Mouse (Mus musculus) macrophage (primary cell): Measurements from ENCODE around the gene Lamtor5. TPM values are rescaled to one million over a fixed set of nuclear protein-coding genes. Genes with fewer than 3 reads are reported as not detected.

ENCODE experiments used
- H3K27ac ChIP-seq: fragments of 350-480 bp; formaldehyde crosslinking; 2 replicates; pipeline ENCODE4 v1.9.0; 2021
- H3K36me3 ChIP-seq: fragments of 350-480 bp; formaldehyde crosslinking; 2 replicates; pipeline ENCODE4 v1.9.0; 2021; ENCODE audit errors: inconsistent target
- H3K4me3 ChIP-seq: fragments of 350-480 bp; formaldehyde crosslinking; 2 replicates; pipeline ENCODE4 v1.9.0; 2021; ENCODE audit errors: inconsistent target
- H3K79me2 ChIP-seq: fragments of 350-480 bp; formaldehyde crosslinking; 2 replicates; pipeline ENCODE4 v1.9.0; 2021; ENCODE audit errors: inconsistent target
- WGBS: methylation state at CpG from one replicate; pipeline ENCODE4 v1.1.7; 2026; ENCODE audit warnings: inconsistent platforms; ENCODE audit not compliant: missing documents; 5-methylcytosine and 5-hydroxymethylcytosine counted together
- polyA plus RNA-seq: library from polyadenylated mRNA; stranded (reverse); fragments of 250-400 nt; gene quantifications from 3 replicates; pipeline ENCODE4 v1.2.4, GENCODE M21; 2018; ENCODE audit warnings: inconsistent platforms

Lamtor5 gene
- polyA plus RNA-seq, 1 experiment from 2014 or later, result 134 TPM

DNA sequence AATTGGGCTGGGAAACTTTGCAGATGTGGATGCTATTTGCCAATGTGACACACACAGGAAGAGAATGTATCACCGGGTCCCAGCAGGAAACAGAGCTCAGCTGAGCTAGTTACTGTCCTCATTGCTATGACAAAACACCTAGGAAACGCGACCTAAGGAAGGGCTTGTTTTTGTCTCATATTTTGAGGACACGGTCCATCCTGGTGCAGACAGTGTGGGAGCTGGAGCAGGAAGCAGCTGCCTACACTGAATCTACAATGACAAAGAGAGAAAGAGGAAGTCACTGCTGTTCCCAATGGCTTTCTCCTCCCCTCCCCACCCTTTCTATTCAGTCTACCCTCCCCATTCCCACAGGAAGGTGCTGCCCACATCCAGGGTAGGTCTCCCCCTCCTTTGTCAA, 26.6 kb upstream of the Lamtor5 start:
- no peak overlapping the region for H3K4me3 ChIP-seq
- no peaks in the 10 kb centered on the region for H3K79me2 ChIP-seq
- 0% methylated on average over 4 of the region's 4 CpGs for WGBS
- H3K27ac ChIP-seq, result no peak overlapping the region
- H3K36me3 ChIP-seq, result no peaks in the 10 kb centered on the region

DNA sequence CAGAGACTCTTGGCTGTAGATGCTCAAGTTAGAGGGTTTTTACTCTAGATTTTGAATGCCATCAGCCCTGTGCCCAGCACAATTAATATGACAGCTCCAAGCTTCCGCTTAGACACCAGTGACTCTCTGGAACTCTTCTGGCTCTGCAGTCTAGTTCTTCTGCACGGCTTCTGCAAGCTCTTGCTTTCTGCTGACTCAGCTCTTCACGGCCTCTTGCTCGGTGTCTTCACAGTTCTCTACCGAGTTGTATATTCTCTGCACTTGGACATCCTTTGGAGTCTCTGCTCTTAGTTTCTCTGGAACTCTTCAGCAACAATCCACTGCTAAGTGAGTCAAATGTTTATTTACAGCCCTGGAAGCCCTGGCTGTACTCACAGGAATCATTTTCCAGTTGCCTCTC, 24.7 kb upstream of the Lamtor5 start:
- H3K4me3 ChIP-seq, result no peak overlapping the region
- H3K36me3 ChIP-seq, result no peaks in the 10 kb centered on the region
- no peak overlapping the region for H3K27ac ChIP-seq
- WGBS, result 90% methylated on average over 4 of the region's 5 CpGs
- H3K79me2 ChIP-seq, result no peaks in the 10 kb centered on the region

DNA sequence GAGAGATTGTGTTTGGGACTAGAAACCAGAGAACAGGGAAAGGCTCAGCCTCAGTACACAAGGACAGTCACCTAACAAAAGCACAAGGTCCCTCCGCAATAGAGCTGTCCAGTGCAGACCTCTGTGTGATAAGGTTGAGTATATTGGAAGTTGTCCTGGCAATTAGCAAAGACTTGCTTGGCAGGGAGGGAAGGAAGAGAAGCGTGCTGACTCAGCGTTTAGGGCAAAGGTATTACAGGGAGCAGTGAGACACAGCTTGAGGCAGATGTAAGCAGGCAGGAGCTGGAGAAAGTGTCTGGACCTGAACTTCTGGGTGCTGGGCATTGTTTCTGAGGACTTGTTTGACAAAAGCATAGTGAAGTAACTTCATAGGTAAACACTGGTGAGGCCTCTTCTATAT, 22.7 kb upstream of the Lamtor5 start:
- no peaks in the 10 kb centered on the region for H3K36me3 ChIP-seq
- H3K27ac ChIP-seq, result no peak overlapping the region
- no peak overlapping the region for H3K4me3 ChIP-seq
- H3K79me2 ChIP-seq, result no peaks in the 10 kb centered on the region
- 89% methylated on average over 3 of the region's 3 CpGs for WGBS

DNA sequence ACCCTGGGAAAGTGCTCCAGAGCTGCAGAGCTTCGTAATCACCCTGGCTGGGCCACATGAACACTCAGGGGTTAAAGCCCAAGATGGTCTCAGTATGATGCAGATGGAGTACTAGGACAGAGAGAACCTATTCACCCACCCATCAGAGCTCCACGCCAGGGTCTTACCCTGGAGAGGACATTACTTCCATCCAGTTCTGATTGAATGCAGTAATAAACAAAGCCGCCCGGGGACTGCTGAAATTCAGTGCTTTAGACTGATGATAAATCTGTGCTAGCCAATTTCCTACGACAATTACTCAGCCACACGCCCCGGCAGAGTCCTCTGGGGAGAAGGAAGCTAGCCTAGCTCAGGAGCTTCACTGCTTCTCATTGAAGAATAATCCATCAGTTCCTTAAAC, 21.9 kb upstream of the Lamtor5 start:
- Histone ChIP-seq H3K27ac (no peak overlapping the region), H3K36me3 (no peaks in the 10 kb centered on the region), H3K79me2 (no peaks in the 10 kb centered on the region), H3K4me3 (no peak overlapping the region)
- WGBS, result 83% methylated on average over 7 of the region's 7 CpGs

DNA sequence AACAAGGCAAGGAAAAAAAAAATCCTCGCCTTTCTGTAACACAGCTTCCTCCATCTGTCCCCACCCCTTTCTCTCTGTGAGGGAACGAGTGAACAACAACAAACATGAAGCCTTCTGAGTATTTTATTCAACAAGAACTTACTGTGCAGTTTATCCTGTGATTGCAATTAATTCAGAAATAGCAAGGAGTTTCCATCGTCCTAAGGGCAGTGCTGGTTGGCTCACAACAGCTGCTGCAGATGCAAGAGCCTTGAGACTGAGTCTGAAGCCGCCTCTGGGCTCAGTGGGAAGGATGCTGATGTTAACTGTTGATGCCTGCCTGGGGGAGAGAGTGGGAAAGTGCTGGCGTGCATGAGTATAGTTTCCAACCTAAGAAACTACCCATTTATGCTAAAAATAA, 20.7 kb upstream of the Lamtor5 start:
- no peaks in the 10 kb centered on the region for H3K79me2 ChIP-seq
- WGBS, result 62% methylated on average over 5 of the region's 5 CpGs
- H3K4me3 ChIP-seq, result no peak overlapping the region
- no peaks in the 10 kb centered on the region for H3K36me3 ChIP-seq
- H3K27ac ChIP-seq, result no peak overlapping the region

DNA sequence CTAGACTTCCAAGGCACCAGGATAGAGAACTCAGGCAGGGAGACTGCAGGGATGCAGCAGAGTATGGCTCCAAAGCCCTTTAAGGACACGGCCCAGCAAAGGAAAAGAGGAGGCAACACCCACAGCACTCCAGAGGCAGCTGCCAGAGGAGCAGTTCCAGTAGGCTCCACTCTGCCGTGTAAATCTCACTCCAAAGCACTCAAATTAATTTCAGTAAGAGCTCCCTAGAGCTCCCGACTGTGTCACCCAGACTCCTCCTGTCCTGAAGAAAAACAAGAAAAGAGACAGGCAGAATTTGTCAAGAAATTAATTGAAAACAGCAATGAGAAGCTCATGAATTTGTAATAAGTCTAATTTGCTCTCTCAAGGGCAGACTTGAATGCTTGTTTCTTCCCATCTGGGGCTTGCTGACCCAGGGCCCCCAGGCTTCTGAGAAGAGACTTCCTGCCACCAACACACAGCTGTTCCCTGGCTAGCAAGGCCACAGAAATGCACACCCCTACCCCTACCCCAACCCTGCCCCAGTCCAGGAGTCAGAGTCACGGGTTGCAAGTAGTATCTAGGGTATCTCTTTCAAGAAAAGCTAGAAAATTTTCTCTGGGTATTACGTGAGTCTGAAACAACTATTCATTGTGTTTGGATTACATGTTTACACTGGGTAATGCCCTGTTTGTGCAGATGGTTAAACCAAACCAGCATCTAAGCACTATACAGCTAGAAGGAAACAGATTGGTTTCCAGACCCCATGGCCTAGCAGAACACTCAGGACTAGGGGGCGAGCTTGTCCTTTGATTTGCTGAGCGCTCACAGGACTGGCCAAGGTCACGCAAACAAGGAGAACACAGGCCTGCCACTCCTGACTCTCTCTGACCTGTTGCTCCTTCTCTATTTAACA, 17.5 kb upstream of the Lamtor5 start:
- 71% methylated on average over 8 of the region's 8 CpGs for WGBS
- H3K27ac ChIP-seq, result no peak overlapping the region
- H3K4me3 ChIP-seq, result no peak overlapping the region
- H3K36me3 ChIP-seq, result no peaks in the 10 kb centered on the region
- no peaks in the 10 kb centered on the region for H3K79me2 ChIP-seq

DNA sequence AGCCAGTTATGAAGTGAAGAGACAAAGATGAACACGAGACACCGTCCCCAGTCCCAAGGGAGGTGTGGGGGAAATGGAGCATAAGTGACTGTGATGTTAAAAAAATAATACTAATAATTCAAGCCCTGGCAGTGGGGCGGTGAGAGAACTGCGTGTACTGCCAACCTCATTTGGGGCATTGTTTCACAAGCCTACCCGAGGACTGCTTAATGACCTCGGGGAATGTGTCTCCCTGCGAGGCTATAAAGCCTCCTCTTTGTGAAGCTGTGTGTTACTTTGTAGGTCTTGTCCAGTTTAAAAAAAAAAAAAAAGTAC, 16.9 kb upstream of the Lamtor5 start:
- Histone ChIP-seq H3K36me3 (no peaks in the 10 kb centered on the region), H3K4me3 (no peak overlapping the region), H3K27ac (no peak overlapping the region), H3K79me2 (no peaks in the 10 kb centered on the region)
- WGBS, result 77% methylated on average over 7 of the region's 7 CpGs

DNA sequence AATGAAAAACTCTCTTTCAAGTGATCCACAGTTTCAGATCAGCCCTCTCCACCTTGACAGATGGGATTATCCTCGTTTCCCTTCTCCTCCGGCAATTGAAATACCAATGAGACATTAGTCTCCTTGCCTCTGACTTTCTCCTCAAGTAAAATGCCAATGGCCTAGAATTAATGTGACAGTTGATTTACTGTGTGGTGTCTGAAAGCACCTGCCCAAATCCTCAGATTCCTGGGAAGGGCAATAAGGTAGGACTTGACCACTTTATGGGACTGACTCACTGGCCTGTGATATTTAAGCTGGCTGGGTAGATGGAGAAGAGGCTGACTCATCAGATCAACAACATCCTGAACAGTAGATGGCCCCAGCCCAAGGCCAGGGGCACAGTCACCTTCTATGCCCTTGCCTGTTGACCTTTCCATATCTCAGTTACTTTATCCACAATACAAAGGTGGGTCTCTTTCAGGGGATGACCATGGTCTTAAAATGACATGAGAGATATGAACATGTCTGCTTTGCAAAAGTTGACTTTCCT, 11.8 kb upstream of the Lamtor5 start:
- Histone ChIP-seq H3K27ac (no peak overlapping the region), H3K4me3 (no peak overlapping the region), H3K36me3 (no peaks in the 10 kb centered on the region), H3K79me2 (no peaks in the 10 kb centered on the region)
- WGBS, result 92% methylated on average over 2 of the region's 2 CpGs

DNA sequence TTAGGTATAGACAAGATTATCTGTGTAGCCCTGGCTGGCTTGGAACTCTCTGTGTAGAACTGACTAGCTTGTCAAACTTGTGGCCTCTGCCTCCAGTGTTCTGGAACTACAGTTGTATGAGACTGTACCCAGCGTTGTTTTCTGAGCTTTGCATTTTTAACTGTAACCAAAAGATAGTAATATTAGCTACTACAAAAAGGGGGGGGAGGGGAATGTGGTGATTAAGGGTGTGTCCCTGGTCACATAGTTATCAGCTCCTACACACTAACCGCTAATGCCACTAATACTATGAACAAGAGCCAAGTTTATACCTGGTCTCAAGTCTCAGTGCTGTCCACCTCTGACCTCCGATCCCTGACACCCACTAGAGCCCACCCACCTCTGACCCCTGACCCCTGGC, 6.2 kb upstream of the Lamtor5 start:
- WGBS, result 100% methylated on average over 2 of the region's 3 CpGs
- no peak overlapping the region for H3K4me3 ChIP-seq
- no peaks in the 10 kb centered on the region for H3K79me2 ChIP-seq
- H3K36me3 ChIP-seq, result no peaks in the 10 kb centered on the region
- no peak overlapping the region for H3K27ac ChIP-seq

DNA sequence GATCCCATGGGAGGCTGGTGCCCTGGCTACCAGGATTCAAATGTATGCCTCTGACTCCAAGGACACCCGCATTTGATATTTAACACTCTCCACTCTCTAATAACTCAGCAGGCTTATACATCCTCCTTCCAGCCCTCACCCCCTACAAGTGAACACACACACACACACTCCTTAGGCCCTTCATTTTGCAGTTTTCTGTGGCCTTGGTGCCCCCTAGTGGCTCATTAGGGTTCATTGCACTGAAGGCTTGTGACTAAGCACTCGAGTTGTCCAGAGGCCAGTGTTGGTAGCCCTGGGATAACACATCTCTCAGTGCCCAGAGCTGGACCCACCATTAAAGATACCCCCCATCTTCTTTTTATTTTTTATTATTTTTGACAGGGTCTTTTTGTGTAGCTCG, 4.8 kb upstream of the Lamtor5 start:
- Histone ChIP-seq H3K4me3 (no peak overlapping the region), H3K27ac (no peak overlapping the region), H3K36me3 (no peaks in the 10 kb centered on the region), H3K79me2 (peaks cover under 1% of the 10 kb centered on the region; the same call in 1 of the 2 replicates)
- 14% methylated on average over 3 of the region's 3 CpGs for WGBS

DNA sequence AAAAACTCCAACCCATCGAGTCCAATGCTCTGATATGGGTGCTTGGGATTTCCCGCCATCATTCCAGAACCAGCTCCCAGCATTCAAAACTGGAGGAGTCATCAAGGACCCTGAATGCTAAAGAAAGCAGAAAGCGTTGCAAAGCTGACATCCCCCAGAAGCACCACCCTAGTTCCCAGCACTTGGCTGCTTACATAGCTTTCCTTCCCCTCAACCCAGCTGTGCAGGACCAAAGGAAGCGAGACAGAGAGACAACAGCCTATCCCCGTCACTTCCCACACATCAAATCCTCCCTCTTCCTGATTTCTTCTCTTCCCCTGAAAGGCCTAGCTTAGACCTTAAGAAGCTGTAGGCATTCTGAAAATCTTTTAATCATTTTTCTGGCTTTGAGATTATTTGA, 3.3 kb upstream of the Lamtor5 start:
- H3K4me3 ChIP-seq, result no peak overlapping the region
- 78% methylated on average over 5 of the region's 5 CpGs for WGBS
- H3K79me2 ChIP-seq, result peaks cover 16% of the 10 kb centered on the region
- no peaks in the 10 kb centered on the region for H3K36me3 ChIP-seq
- H3K27ac ChIP-seq, result no peak overlapping the region

DNA sequence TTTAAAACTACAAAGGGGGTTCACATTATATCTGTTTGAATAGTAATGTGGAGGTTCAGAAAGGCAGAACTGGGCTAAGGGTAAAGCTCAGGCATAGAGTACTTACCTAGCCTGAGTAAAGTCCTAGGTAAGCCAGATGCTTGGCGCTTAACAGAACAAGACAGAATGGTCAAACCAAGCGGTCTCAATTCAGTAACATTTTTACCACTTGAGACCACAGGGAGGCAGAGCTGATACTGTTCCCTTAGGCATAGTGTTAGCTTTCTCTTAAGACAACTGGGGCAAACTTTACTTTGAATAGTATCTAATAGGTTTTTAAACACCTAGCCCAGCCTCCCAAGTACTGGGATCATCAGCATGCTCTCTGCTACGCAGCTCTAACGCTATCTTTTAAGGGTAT, 2.7 kb upstream of the Lamtor5 start:
- no peak overlapping the region for H3K27ac ChIP-seq
- no peaks in the 10 kb centered on the region; the same call in 1 of the 2 replicates for H3K36me3 ChIP-seq
- peaks cover 22% of the 10 kb centered on the region for H3K79me2 ChIP-seq
- 80% methylated on average over 4 of the region's 4 CpGs for WGBS
- no peak overlapping the region for H3K4me3 ChIP-seq

DNA sequence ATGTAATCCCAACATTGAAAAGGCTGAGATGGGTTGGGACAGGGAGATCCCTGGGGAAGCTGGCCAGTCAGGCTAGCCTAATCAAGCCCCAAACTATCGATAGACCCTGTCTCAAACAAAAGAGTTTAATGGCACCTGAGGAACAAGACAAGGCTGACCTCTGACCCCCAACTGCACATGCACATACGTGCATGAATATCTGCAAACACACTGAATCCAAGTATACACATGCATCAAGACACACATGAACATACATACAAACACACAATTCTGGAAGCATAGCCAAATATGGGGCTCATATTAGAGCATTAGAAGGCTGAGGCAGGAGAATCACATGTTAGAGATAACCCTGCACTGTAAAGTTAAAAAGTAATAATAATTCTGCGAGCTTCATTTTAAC, 2.0 kb upstream of the Lamtor5 start:
- no peak overlapping the region for H3K27ac ChIP-seq
- WGBS, result 91% methylated on average over 3 of the region's 3 CpGs

DNA sequence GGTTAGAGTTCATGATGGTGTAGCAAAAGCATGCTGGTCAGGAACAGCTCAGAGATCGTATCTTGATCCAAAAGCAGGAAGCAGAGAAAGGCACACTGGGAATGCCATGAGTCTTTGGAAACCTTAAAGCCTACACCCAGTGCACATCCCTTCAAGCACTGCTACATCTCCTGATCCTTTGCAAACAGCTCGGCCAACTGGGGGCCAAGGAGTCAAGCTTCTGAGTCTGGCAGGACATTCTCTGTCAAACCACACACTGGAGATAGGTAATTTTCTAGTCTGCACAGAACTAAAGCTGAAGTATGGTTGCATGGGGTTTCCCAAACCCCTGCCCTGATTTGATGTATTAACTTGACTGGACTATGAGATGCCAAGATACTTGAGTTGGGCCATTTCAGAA, 7.5 kb downstream of the Lamtor5 start:
- Histone ChIP-seq H3K36me3 (peaks cover 30% of the 10 kb centered on the region), H3K79me2 (peaks cover 12% of the 10 kb centered on the region), H3K27ac (no peak overlapping the region), H3K4me3 (no peak overlapping the region)
- WGBS, result 91% methylated on average over 2 of the region's 2 CpGs

More for the DNA sequence above, 2.0 kb upstream of the Lamtor5 start:
- no peak overlapping the region for H3K4me3 ChIP-seq
- H3K36me3 ChIP-seq, result peaks cover 3% of the 10 kb centered on the region
- H3K79me2 ChIP-seq, result peaks cover 29% of the 10 kb centered on the region

DNA sequence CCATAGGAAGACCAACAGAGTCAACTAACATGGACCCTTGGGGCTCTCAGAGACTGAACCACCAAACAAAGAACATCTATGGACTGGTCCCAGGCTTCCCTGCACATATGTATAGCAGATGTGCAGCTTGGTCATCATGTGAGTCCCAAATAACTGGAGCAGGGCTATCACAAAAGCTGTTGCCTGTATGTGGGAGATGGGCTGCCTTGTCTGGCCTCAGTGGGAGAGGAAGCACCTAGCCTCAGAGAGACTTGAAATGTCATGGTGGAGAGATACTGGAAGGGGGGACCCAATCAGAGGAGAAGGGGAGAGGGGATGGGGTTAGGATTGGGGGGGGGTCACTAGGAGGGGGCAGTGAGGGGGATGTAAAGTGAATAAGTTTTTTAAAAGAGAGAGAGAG, 8.7 kb downstream of the Lamtor5 start:
- Histone ChIP-seq H3K36me3 (peaks cover 20% of the 10 kb centered on the region; the same call in 1 of the 2 replicates), H3K4me3 (no peak overlapping the region), H3K27ac (no peak overlapping the region), H3K79me2 (0 out of 2 replicates have a peak, but pooled peaks cover under 1% of the 10 kb centered on the region)
